Mouse (Mus musculus): ENCODE results near the gene Timm8a1. TPM values are rescaled to one million over a fixed set of nuclear protein-coding genes. Genes with fewer than 3 reads are reported as not detected.

Gene Timm8a1
- total RNA-seq, 2 experiments from 2014 or later, result 17.1 to 18.1 TPM

GRCm38 (mm10) chrX:134533346-134533745, 8.3 kb downstream of the Timm8a1 start:
- no peak for DNase-seq (ENCODE audit: low spot score in 2 of 2)

GRCm38 (mm10) chrX:134525260-134525659, 16.4 kb downstream of the Timm8a1 start:
- no peak for DNase-seq (ENCODE audit: low spot score in 2 of 2)

- no peak for DNase-seq (ENCODE audit: low spot score in 2 of 2)
These were observed 17.9 kb downstream of the Timm8a1 start for GRCm38 (mm10) chrX:134523772-134524171.

- DNase-seq (ENCODE audit: low spot score in 2 of 2), result no peak
These were observed 32.2 kb downstream of the Timm8a1 start for GRCm38 (mm10) chrX:134509473-134509872.

GRCm38 (mm10) chrX:134507977-134508376, 33.7 kb downstream of the Timm8a1 start:
- no peak for DNase-seq (ENCODE audit: low spot score in 2 of 2)

GRCm38 (mm10) chrX:134500651-134501050, 41.0 kb downstream of the Timm8a1 start:
- DNase-seq (ENCODE audit: low spot score in 2 of 2), result no peak

Other genes starting within 250 kb of the Timm8a1 start
- gene Tmem35a, start 246.6 kb downstream of the Timm8a1 start, total RNA-seq (2021), result 1 to 10 TPM; 2.0 to 2.5 TPM
- gene Cenpi, start 233.8 kb downstream of the Timm8a1 start, total RNA-seq (2021), result 1 to 10 TPM; 5.9 to 7.6 TPM
- 10 to 100 TPM; 12.6 to 17.3 TPM for gene Drp2, start 137.3 kb downstream of the Timm8a1 start, total RNA-seq (2021)
- gene Taf7l, start 65.4 kb downstream of the Timm8a1 start, total RNA-seq (2021), result not detected
- gene Btk, start 41.7 kb upstream of the Timm8a1 start, total RNA-seq (2021), result 1 to 10 TPM; 1.6 to 2.0 TPM
- gene Rpl36a, start 43.8 kb upstream of the Timm8a1 start, total RNA-seq (2021), result 100 to 1,000 TPM; 345 to 347 TPM
- 1 to 10 TPM; 2.4 to 2.9 TPM for gene Gla, start 59.3 kb upstream of the Timm8a1 start, total RNA-seq (2021)
- gene Hnrnph2, start 59.3 kb upstream of the Timm8a1 start, total RNA-seq (2021), result 10 to 100 TPM; 75.2 to 82.0 TPM
- gene Armcx4, start 144.7 kb upstream of the Timm8a1 start, total RNA-seq (2021), result 10 to 100 TPM; 61.9 to 63.9 TPM
- gene Armcx1, start 176.1 kb upstream of the Timm8a1 start, total RNA-seq (2021), result 10 to 100 TPM; 22.0 to 25.5 TPM
- gene Armcx6, start 209.6 kb upstream of the Timm8a1 start, total RNA-seq (2021), result 10 to 100 TPM; 23.0 to 24.4 TPM
- 10 to 100 TPM; 72.8 to 80.9 TPM for gene Armcx3, start 214.7 kb upstream of the Timm8a1 start, total RNA-seq (2021)

Data from gastrocnemius, postnatal 4 days (tissue).